Mouse (Mus musculus) CH12.LX (cell line): ENCODE results near the gene Sbk3. TPM values are rescaled to one million over a fixed set of nuclear protein-coding genes. Genes with fewer than 3 reads are reported as not detected.
"Not testable (repeated sequence)": the region's sequence is repeated elsewhere in the genome, so short reads cannot be mapped to it uniquely, and the experiment has no call there.

Experiments
- DNase-seq: peaks from one replicate; pipeline ENCODE4 v3.0.0-alpha.2; 2013; ENCODE audit errors: extremely low read depth
- H3K27ac ChIP-seq: 2 replicates; pipeline ENCODE4 v1.5.1; 2012; ENCODE audit warnings: low read depth, mild to moderate bottlenecking, control low read depth, moderate library complexity; ENCODE audit not compliant: insufficient read depth
- H3K27me3 ChIP-seq: replicated peaks from 2 replicates; pipeline ENCODE3; 2012; ENCODE audit warnings: inconsistent platforms
- H3K36me3 ChIP-seq, 2 experiments: replicated peaks in 1 of 2; 2 replicates each; pipeline versions ENCODE3 to v1.6.1; 2012; ENCODE audit warnings: inconsistent platforms in 1 of 2, low read length in 1 of 2, mild to moderate bottlenecking in 1 of 2, mixed read lengths in 1 of 2, moderate library complexity in 1 of 2; ENCODE audit not compliant: control insufficient read depth in 1 of 2, insufficient read depth in 1 of 2
- H3K4me1 ChIP-seq, 2 experiments: 2 replicates each; pipeline ENCODE4 v1.6.1; 2012; ENCODE audit warnings: inconsistent platforms in 1 of 2, moderate library complexity in 1 of 2; ENCODE audit not compliant: insufficient read depth in 2 of 2, control insufficient read depth in 1 of 2
- H3K4me2 ChIP-seq: 2 replicates; pipeline ENCODE4 v1.6.1; 2012; ENCODE audit warnings: low read depth, mild to moderate bottlenecking, control low read depth; ENCODE audit not compliant: poor library complexity, insufficient read depth, severe bottlenecking
- H3K4me3 ChIP-seq, 3 experiments: fragments of 150-350 bp in 1 of 3; sonication (generic) in 1 of 3; replicated peaks in 1 of 3; 2 replicates each; pipeline versions ENCODE3 to v1.5.1; 2011 to 2012; ENCODE audit warnings: low read depth in 2 of 3, low read length in 2 of 3, mild to moderate bottlenecking in 2 of 3, moderate library complexity in 2 of 3, control low read depth in 1 of 3, improper control_type of control experiment in 1 of 3, inconsistent platforms in 1 of 3, mixed read lengths in 1 of 3; ENCODE audit not compliant: poor library complexity in 1 of 3
- H3K79me2 ChIP-seq: replicated peaks from 2 replicates; pipeline ENCODE4 v1.6.1; 2012; ENCODE audit warnings: mild to moderate bottlenecking, moderate library complexity; ENCODE audit not compliant: control insufficient read depth, poor library complexity, insufficient read depth, severe bottlenecking; ENCODE audit errors: extremely low read depth
- H3K9ac ChIP-seq: 2 replicates; pipeline ENCODE4 v1.6.1; 2012; ENCODE audit warnings: low read depth, mild to moderate bottlenecking, control low read depth, moderate library complexity; ENCODE audit not compliant: insufficient read depth
- H3K9me3 ChIP-seq: replicated peaks from 2 replicates; pipeline ENCODE3; 2012; ENCODE audit warnings: low read length, inconsistent platforms, mixed read lengths
- BHLHE40 ChIP-seq: IDR thresholded peaks from 2 replicates; pipeline ENCODE4 v1.6.1; 2011; ENCODE audit warnings: mild to moderate bottlenecking, low read depth, low read length, improper control_type of control experiment
- CHD2 ChIP-seq: IDR thresholded peaks from 2 replicates; pipeline ENCODE4 v1.6.1; 2011; ENCODE audit warnings: low read length, improper control_type of control experiment
- CTCF ChIP-seq, 2 experiments: IDR thresholded peaks in 1 of 2; conservative IDR thresholded peaks in 1 of 2; 2 replicates each; pipeline ENCODE4 v1.5.1; 2011 to 2012; ENCODE audit warnings: low read depth in 2 of 2, low read length in 2 of 2, improper control_type of control experiment in 1 of 2, inconsistent platforms in 1 of 2, mild to moderate bottlenecking in 1 of 2, moderate library complexity in 1 of 2
- E2F4 ChIP-seq: IDR thresholded peaks from 2 replicates; pipeline ENCODE4 v1.6.1; 2011; ENCODE audit warnings: low read depth, low read length, improper control_type of control experiment; ENCODE audit not compliant: insufficient replicate concordance
- ELF1 ChIP-seq: IDR thresholded peaks from 2 replicates; pipeline ENCODE4 v1.6.1; 2014; ENCODE audit warnings: low read depth, mild to moderate bottlenecking, inconsistent platforms, low read length, improper control_type of control experiment
- EP300 ChIP-seq: IDR thresholded peaks from 2 replicates; pipeline ENCODE4 v1.6.1; 2011; ENCODE audit warnings: low read length, improper control_type of control experiment
- ETS1 ChIP-seq: conservative IDR thresholded peaks from 2 replicates; pipeline ENCODE4 v1.6.1; 2012; ENCODE audit warnings: low read depth, mild to moderate bottlenecking, inconsistent platforms, low read length, improper control_type of control experiment, moderate library complexity
- GABPA ChIP-seq: IDR thresholded peaks from 2 replicates; pipeline ENCODE4 v1.6.1; 2012; ENCODE audit warnings: low read depth, low read length, improper control_type of control experiment, inconsistent platforms; ENCODE audit not compliant: insufficient replicate concordance
- HCFC1 ChIP-seq: IDR thresholded peaks from 2 replicates; pipeline ENCODE4 v1.6.1; 2012; ENCODE audit warnings: low read depth, mild to moderate bottlenecking, inconsistent platforms, low read length, improper control_type of control experiment
- IRF4 ChIP-seq: IDR thresholded peaks from 2 replicates; pipeline ENCODE4 v1.6.1; 2014; ENCODE audit warnings: low read depth, mild to moderate bottlenecking, inconsistent platforms, low read length, improper control_type of control experiment
- JUND ChIP-seq: conservative IDR thresholded peaks from 2 replicates; pipeline ENCODE4 v1.6.1; 2011; ENCODE audit warnings: low read depth, low read length, improper control_type of control experiment
- KAT2A ChIP-seq: IDR thresholded peaks from 2 replicates; pipeline ENCODE4 v1.6.1; 2012; ENCODE audit warnings: low read length, improper control_type of control experiment, inconsistent platforms; ENCODE audit not compliant: insufficient replicate concordance
- MAFK ChIP-seq: IDR thresholded peaks from 2 replicates; pipeline ENCODE4 v1.6.1; 2011; ENCODE audit warnings: low read length, improper control_type of control experiment; ENCODE audit not compliant: insufficient replicate concordance
- MAX ChIP-seq: IDR thresholded peaks from 2 replicates; pipeline ENCODE4 v1.6.1; 2011; ENCODE audit warnings: low read length, improper control_type of control experiment
- MAZ ChIP-seq: IDR thresholded peaks from 2 replicates; pipeline ENCODE4 v1.6.1; 2012; ENCODE audit warnings: low read depth, mild to moderate bottlenecking, inconsistent platforms, low read length, improper control_type of control experiment, moderate library complexity
- MEF2A ChIP-seq: IDR thresholded peaks from 2 replicates; pipeline ENCODE4 v1.6.1; 2014; ENCODE audit warnings: low read depth, mild to moderate bottlenecking, inconsistent platforms, low read length, improper control_type of control experiment, borderline replicate concordance
- MXI1 ChIP-seq: IDR thresholded peaks from 2 replicates; pipeline ENCODE4 v1.6.1; 2011; ENCODE audit warnings: mild to moderate bottlenecking, low read depth, low read length, improper control_type of control experiment
- MYC ChIP-seq: IDR thresholded peaks from 2 replicates; pipeline ENCODE4 v1.6.1; 2011; ENCODE audit warnings: low read depth, mild to moderate bottlenecking, improper control_type of control experiment, low read length
- NELFE ChIP-seq: IDR thresholded peaks from 2 replicates; pipeline ENCODE4 v1.6.1; 2011; ENCODE audit warnings: low read depth, low read length, improper control_type of control experiment
- NRF1 ChIP-seq: IDR thresholded peaks from 2 replicates; pipeline ENCODE4 v1.6.1; 2014; ENCODE audit warnings: low read depth, mild to moderate bottlenecking, inconsistent platforms, low read length, improper control_type of control experiment, moderate library complexity
- POLR2A ChIP-seq: IDR thresholded peaks from 2 replicates; pipeline ENCODE4 v1.6.1; 2011; ENCODE audit warnings: low read depth, mild to moderate bottlenecking, improper control_type of control experiment, low read length
- POLR2AphosphoS2 ChIP-seq: IDR thresholded peaks from 2 replicates; pipeline ENCODE4 v1.6.1; 2011; ENCODE audit warnings: low read depth, low read length, improper control_type of control experiment
- SIN3A ChIP-seq: IDR thresholded peaks from 2 replicates; pipeline ENCODE4 v1.6.1; 2012; ENCODE audit warnings: low read length, improper control_type of control experiment, inconsistent platforms
- TBP ChIP-seq: conservative IDR thresholded peaks from 2 replicates; pipeline ENCODE4 v1.6.1; 2011; ENCODE audit warnings: low read depth, low read length, improper control_type of control experiment
- TCF12 ChIP-seq: IDR thresholded peaks from 2 replicates; pipeline ENCODE4 v1.6.1; 2014; ENCODE audit warnings: low read depth, mild to moderate bottlenecking, inconsistent platforms, low read length, improper control_type of control experiment
- USF1 ChIP-seq: IDR thresholded peaks from 2 replicates; pipeline ENCODE4 v1.6.1; 2014; ENCODE audit warnings: low read depth, mild to moderate bottlenecking, inconsistent platforms, low read length, improper control_type of control experiment
- USF2 ChIP-seq: conservative IDR thresholded peaks from 2 replicates; pipeline ENCODE4 v1.6.1; 2011; ENCODE audit warnings: low read depth, low read length, improper control_type of control experiment
- ZC3H11A ChIP-seq: IDR thresholded peaks from 2 replicates; pipeline ENCODE4 v1.6.1; 2012; ENCODE audit warnings: low read depth, mild to moderate bottlenecking, inconsistent platforms, low read length, improper control_type of control experiment
- ZMIZ1 ChIP-seq: IDR thresholded peaks from 2 replicates; pipeline ENCODE4 v1.6.1; 2012; ENCODE audit warnings: low read depth, mild to moderate bottlenecking, inconsistent platforms, low read length, improper control_type of control experiment
- ZNF384 ChIP-seq: IDR thresholded peaks from 2 replicates; pipeline ENCODE4 v1.6.1; 2012; ENCODE audit warnings: low read depth, low read length, improper control_type of control experiment, inconsistent platforms
- dilution Hi-C: fragments of 300-500 bp; cut with MboI; formaldehyde crosslinking; loops from 2 replicates; pipeline ENCODE4 v1.14.3; 2020; ENCODE audit warnings: low sequenced_read_pairs; ENCODE audit not compliant: extremely low pct_unique_long_range_greater_than_20kb, extremely low pct_ligation_motif_present
- in situ Hi-C: fragments of 300-500 bp; cut with MboI; formaldehyde crosslinking; loops from 3 replicates; pipeline ENCODE4 v1.14.3; 2019; ENCODE audit warnings: low sequenced_read_pairs, low pct_ligation_motif_present, low pct_unique_long_range_greater_than_20kb, mixed read lengths
- polyA plus RNA-seq: library from polyadenylated mRNA; unstranded; fragments of >175 nt; gene quantifications from 2 replicates; pipeline ENCODE4 v1.2.1, GENCODE M21; 2012; ENCODE audit warnings: low read depth; ENCODE audit not compliant: insufficient read length
- total RNA-seq, 2 experiments: library from RNA; depleted of rRNA; stranded (reverse); fragments of 300-350 nt in 1 of 2; fragments of >200 nt in 1 of 2; gene quantifications; 2 replicates each; pipeline ENCODE4 v1.2.3; 2012 to 2014

Gene Sbk3
- total and polyA plus RNA-seq, 3 experiments = not detected

- peak within 1 kb of the TSS; percentile 98 for H3K9ac ChIP-seq
- H3K9me3 ChIP-seq = peaks cover 6% of the 10 kb centered on the region
- peak within 1 kb of the TSS; percentile 54 for H3K27ac ChIP-seq
- peaks cover 28% of the 10 kb centered on the region for H3K79me2 ChIP-seq
- H3K27me3 ChIP-seq = no peaks in the 10 kb centered on the region
- in situ Hi-C loops (no loop called here), dilution Hi-C loops (no loop called here)
- H3K4me1 ChIP-seq = peaks cover 0 to 35% of the 10 kb centered on the region in 2 experiments; a peak in 2 of 4 replicates
- peak within 1 kb of the TSS; percentile 81 to 82 (median 81) for H3K4me3 ChIP-seq
- peaks cover 31 to 51% of the 10 kb centered on the region in 2 experiments for H3K36me3 ChIP-seq
- peak; percentile 99 for DNase-seq
- TF ChIP-seq ZMIZ1 = peak; percentile 78
- no peak for TF ChIP-seq JUND
- TF ChIP-seq CHD2 = peak; percentile 66; the same call in 1 of the 2 replicates
- peak; percentile 57 for TF ChIP-seq MEF2A
- 0 out of 2 replicates have a peak, but pooled peaks have one; percentile 65 for TF ChIP-seq POLR2AphosphoS2
- no peak for TF ChIP-seq USF1
- no peak for TF ChIP-seq MAFK
- TF ChIP-seq TCF12 = peak; percentile 69
- TF ChIP-seq CTCF (conservative IDR thresholded peaks at IDR 0.05 in 1 of 2, IDR thresholded peaks at IDR 0.05 in 1 of 2; ENCODE audit: low read depth in 2 of 2, low read length in 2 of 2) = no peak
- peak; percentile 75; the same call in 1 of the 2 replicates for TF ChIP-seq KAT2A
- peak; percentile 68; the same call in 1 of the 2 replicates for TF ChIP-seq TBP
- TF ChIP-seq ETS1 = peak; percentile 39; the same call in 1 of the 2 replicates
- peak; percentile 86 for TF ChIP-seq HCFC1
- peak; percentile 69; the same call in 1 of the 2 replicates for TF ChIP-seq IRF4
- no peak for TF ChIP-seq USF2
- TF ChIP-seq NELFE = peak; percentile 72
- no peak for TF ChIP-seq E2F4
- TF ChIP-seq MAZ = peak; percentile 94
- TF ChIP-seq POLR2A = peak; percentile 81
- peak; percentile 77 for TF ChIP-seq SIN3A
- no peak for TF ChIP-seq ZC3H11A
- TF ChIP-seq GABPA = no peak
- peak; percentile 64; the same call in 1 of the 2 replicates for TF ChIP-seq MYC
- peak; percentile 79; the same call in 1 of the 2 replicates for TF ChIP-seq MXI1
- peak; percentile 59 for TF ChIP-seq BHLHE40
- peak; percentile 64 for TF ChIP-seq ZNF384
- no peak for TF ChIP-seq EP300
- peak; percentile 97 for TF ChIP-seq ELF1
- peak; percentile 55; the same call in 1 of the 2 replicates for TF ChIP-seq MAX
- TF ChIP-seq NRF1 = peak; percentile 94
- peak within 1 kb of the TSS; percentile 83 for H3K4me2 ChIP-seq
These were observed 49.2 kb upstream of the Sbk3 start, which contains the start of the genes Zfp865 and Ccdc106 for GRCm38 (mm10) chr7:5020000-5020681. Gene Zfp865, plus strand, starts transcription at chr7:5020376. Gene Ccdc106, plus strand, starts transcription at chr7:5020553.

- dilution Hi-C loops, H3K9me3 ChIP-seq, DNase-seq, H3K27me3 ChIP-seq, in situ Hi-C loops: not testable (repeated sequence)
- Histone ChIP-seq H3K79me2 (peaks cover 28% of the 10 kb centered on the region), H3K9ac (peak overlapping the region; percentile 66), H3K4me1 (peaks cover 0 to 35% of the 10 kb centered on the region in 2 experiments; a peak in 2 of 4 replicates), H3K4me2 (peak overlapping the region; percentile 73; the same call in 1 of the 2 replicates), H3K27ac (peak overlapping the region; percentile 27), H3K4me3 (peak overlapping the region; percentile 41 to 82 (median 59)), H3K36me3 (peaks cover 28 to 47% of the 10 kb centered on the region in 2 experiments)
These were observed 48.6 kb upstream of the Sbk3 start for GRCm38 (mm10) chr7:5019576-5019975.
